Mouse (Mus musculus) liver, embryonic 18 days (tissue): ENCODE results near the gene Spef1. TPM values are rescaled to one million over a fixed set of nuclear protein-coding genes. Genes with fewer than 3 reads are reported as not detected.

Experiments
- polyA plus RNA-seq: library from polyadenylated mRNA; depleted of rRNA; stranded (reverse); fragments of >200 nt; gene quantifications from 2 replicates; pipeline ENCODE4 v1.2.3, GENCODE M21; 2012; rRNA removed

Spef1 gene
- 1.6 and 1.9 TPM in 2 replicates for polyA plus RNA-seq

GRCm38 (mm10) chr2:131186771-131187601, at the start of gene Spef1, which contains the start of gene Cdc25b:
Gene Spef1 (minus strand): TSS chr2:131187282.
Gene Cdc25b (plus strand): TSS chr2:131186949.

DNA sequence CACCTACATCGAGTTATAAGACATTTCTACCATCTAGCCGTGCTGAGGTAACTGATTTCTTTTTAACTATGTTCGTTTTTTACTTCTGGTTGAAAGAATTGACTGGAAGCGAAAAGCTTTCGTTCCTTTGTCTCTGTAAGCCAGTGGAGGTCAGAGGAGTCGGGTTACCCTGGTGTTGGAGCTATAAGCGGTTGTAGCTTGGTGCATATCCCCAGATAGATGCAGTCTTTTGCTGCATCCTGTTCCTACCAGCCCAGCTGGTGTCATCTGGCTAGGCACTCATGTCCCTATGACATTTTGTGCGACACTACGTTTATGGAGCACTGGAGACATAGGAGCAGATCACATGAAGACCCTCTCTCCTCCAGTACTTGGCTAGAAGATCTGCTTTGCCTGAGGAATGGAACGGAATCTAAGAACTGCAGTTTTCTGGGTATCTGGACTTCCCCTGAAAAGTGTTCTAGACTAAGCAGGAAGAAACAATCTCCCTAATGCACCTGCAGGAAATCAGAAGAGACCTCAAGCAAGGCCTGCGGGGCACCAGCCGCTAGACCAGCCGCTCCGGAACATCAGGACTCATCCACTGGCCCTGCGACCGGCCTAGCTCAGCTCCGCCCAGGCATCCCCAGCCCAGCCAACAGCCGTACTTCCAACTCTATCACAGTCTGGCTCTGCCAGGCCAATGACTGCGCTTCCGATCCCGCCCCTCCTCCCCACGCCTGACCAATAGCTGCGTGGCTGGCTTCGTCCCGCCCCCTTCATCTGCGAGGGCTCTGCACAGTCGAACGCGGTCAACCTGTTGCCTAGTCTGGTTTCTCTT, 46.4 kb upstream of the Spef1 start, which contains the start of gene Mavs:
TSS of gene Mavs (plus strand) at position 757 of the 820 bp plus-strand sequence.

DNA sequence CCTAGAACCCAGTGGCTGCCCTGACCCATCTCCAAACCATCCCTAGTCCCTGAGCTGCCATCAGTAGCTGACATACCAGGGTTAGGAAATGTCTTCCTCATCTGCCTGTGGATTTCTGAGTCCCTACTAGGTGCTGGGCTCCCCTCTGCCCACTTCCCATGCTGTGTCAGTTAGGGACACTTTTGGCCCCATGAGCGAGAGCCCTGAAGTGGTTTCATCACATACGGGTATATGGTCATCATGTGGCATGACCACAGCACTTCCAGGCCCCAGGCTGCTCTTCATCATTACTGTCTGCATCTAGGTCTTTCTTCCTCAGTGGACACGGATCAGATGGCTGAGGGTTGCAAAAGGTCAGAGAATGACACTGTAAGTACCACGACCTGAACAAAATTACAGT, 19.7 kb upstream of the Spef1 start, which contains the start of gene Ap5s1:
TSS of gene Ap5s1 (plus strand) at position 301 of the 400 bp plus-strand sequence.

DNA sequence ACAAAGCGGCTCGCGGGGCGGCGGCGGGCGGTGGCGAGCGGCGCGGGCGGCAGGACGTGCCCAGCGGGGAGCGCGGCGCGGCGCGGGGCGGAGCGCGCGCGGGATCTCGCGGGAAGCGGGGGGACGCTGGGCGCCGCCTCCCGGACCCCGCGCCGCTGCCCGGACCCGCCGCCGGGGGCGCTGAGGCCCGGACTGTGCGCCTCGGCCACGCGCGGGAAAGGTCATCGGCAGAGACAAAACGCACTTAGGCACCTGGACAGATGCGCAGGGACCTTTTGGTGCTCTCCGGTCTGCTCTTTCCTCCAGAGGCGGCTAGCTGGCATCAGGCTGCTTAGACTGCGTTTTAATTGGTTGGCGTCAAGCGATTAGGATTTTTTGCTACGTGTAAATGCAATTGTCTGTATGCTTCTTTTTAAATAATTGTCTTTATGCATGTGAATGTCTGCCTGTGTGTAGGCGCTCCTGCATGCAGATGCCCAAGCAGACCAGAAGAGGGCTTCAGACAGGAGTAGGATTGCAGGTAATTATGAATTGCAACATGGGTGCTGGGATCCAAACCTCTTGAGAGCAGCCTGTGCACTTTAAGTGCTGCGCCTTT, 7.0 kb downstream of the Spef1 start, which contains the start of gene Cenpb:
TSS of gene Cenpb (minus strand) at position 78 of the 598 bp plus-strand sequence.

GRCm38 (mm10) chr2:131159938-131160581, 27.0 kb downstream of the Spef1 start, which contains the start of gene 1700037H04Rik:
Gene 1700037H04Rik (minus strand): TSS chr2:131160081.

DNA sequence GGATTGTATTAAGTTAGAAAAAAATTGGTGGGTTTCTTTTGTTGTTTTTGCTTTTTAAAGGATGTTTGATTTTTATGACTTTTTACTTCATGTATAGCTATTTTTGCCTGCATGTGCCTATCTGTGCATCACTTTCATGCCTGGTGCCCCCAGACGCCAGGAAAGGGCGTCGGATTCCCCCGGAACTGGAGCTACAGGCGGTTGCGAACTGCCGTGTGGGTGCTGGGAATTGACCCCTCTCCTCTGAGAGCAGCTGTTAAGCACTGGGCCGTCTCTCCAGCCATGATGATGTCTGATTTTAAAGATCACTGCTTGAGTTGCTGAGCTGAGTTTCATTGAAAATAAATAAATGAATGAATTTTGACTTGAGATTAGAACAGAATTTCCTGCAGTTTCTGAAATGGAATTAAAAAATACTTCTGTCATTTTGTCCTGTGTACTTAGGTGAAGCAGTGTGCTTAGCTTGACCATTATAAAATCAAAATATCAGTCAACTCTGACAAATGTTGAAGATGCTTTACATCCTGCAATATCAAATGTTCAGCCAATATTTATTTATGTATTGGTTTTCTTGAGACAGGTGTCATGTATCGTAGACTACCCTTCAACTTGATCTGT, 54.0 kb downstream of the Spef1 start, which contains the start of gene Gm11037:
TSS of gene Gm11037 (plus strand) at position 568 of the 618 bp plus-strand sequence.

GRCm38 (mm10) chr2:131127161-131127730, 59.8 kb downstream of the Spef1 start, which contains the start of gene Hspa12b:
Gene Hspa12b (plus strand): TSS chr2:131127280.

Other genes with a start within 250 kb of the Spef1 start
- gene Gfra4, start 144.2 kb downstream of the Spef1 start, polyA plus RNA-seq: 0.30 and 0.47 TPM in 2 replicates
- gene Adam33, start 123.5 kb downstream of the Spef1 start, polyA plus RNA-seq: 1.2 and 1.7 TPM in 2 replicates
- 5.1 and 6.2 TPM in 2 replicates for gene Siglec1, start 100.5 kb downstream of the Spef1 start, polyA plus RNA-seq
- 1.9 and 2.2 TPM in 2 replicates for gene Hspa12b, start 60.0 kb downstream of the Spef1 start, polyA plus RNA-seq
- gene Gm11037, start 53.8 kb downstream of the Spef1 start, polyA plus RNA-seq: not detected in 2 replicates
- 53.4 and 66.1 TPM in 2 replicates for gene 1700037H04Rik, start 27.2 kb downstream of the Spef1 start, polyA plus RNA-seq
- 11.9 and 12.3 TPM in 2 replicates for gene Cenpb, start 7.2 kb downstream of the Spef1 start, polyA plus RNA-seq
- 82.9 and 102 TPM in 2 replicates for gene Cdc25b, start 333 bp downstream of the Spef1 start, polyA plus RNA-seq
- 21.8 and 22.1 TPM in 2 replicates for gene Ap5s1, start 19.8 kb upstream of the Spef1 start, polyA plus RNA-seq
- 33.2 and 33.6 TPM in 2 replicates for gene Mavs, start 46.8 kb upstream of the Spef1 start, polyA plus RNA-seq
- gene Pank2, start 75.2 kb upstream of the Spef1 start, polyA plus RNA-seq: 11.8 and 12.8 TPM in 2 replicates
- gene Rnf24, start 165.6 kb upstream of the Spef1 start, polyA plus RNA-seq: 1.4 TPM in 2 replicates